Mouse (Mus musculus) heart, postnatal 10 days (tissue): ENCODE data around the gene Pnrc1. TPM values are rescaled to one million over a fixed set of nuclear protein-coding genes. Genes with fewer than 3 reads are reported as not detected.
"Not testable (repeated sequence)": the region's sequence is repeated elsewhere in the genome, so short reads cannot be mapped to it uniquely, and the experiment has no call there.

Source experiments
- DNase-seq, 2 experiments: peaks; one replicate each; pipeline ENCODE4 v3.0.0; 2021
- intact Hi-C: fragments of 180-260 bp; cut with DNase I; formaldehyde crosslinking; loops from one replicate; pipeline ENCODE4 v1.15.1; 2025
- total RNA-seq, 2 experiments: library from RNA; stranded (reverse); gene quantifications; 2 replicates each; pipeline ENCODE4 v1.2.3; 2021

The Pnrc1 gene
- 100 to 1,000 TPM; 122 to 127 TPM for total RNA-seq

DNA sequence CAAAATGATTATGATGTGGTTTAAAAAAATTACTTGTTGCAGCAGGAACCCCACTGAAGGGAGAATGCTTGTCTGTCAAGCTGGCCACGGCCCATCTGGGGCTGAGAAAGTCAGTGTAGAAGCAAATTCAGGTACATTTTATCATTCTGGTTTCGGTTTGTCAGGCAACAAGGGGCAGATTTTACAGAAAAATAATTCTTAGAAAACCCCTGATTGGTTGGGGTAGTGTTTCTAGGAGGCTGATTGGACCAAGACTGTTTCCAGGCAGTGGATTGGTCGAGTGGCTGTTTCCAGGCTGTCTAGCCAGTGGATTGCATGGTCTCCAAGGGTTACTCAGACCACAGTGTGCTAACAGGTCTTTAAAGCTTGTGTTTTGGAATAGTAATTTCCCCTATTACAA is at the start of gene Pnrc1:
TSS of gene Pnrc1 (minus strand) at position 162 of the 400 bp plus-strand sequence.
- intact Hi-C loops, result loop anchor here (5.0 kb wide), 1 partner anchor 258 kb away; the partner anchor contains the start of gene Ube2j1
- peak; percentile 56 to 66 for DNase-seq

DNA sequence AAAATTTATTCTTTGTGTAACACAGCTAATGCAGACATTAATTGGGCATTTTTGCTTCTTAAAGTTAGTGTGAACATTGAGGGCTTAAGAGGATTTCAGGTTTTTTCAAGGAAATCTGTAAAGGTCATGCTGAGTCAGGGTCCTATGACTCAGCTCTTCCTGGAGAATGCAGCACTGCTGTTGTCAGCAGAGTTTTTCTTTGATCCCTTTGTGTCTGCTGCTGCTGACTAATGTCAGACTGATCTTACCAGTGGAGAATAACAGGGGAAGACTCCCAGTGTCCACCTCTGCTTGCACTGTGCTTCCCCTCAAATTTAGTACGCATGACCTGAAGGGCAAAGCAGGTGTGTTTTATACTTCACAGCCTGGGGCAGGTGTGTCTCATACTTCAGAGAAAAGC is 48.0 kb upstream of the Pnrc1 start:
- intact Hi-C loops, result no loop called here
- DNase-seq, result no peak

DNA sequence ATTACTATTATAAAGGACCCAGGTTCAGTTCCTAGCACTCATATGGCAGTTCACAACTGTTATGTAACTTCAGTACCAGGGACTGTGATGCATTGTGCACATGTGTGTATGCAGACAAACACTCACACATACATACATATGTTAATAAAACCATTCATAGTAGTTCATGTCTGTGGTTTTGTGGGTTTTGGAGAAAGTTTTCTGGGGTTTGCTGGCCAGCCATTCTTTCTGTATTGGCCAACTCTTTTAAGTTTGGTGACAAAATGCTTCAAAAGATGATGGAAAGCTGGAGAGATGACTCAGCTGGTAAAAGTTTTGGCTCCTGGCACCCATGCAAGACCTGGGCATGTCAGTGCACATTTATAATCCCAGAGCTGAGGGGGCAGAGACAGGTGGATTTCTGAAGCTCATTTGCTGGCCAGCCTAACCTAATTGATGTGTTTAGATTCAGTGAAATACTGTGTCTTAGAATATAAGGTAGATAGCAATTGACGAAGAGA is 43.0 kb upstream of the Pnrc1 start:
- no peak for DNase-seq
- intact Hi-C loops, result no loop called here

DNA sequence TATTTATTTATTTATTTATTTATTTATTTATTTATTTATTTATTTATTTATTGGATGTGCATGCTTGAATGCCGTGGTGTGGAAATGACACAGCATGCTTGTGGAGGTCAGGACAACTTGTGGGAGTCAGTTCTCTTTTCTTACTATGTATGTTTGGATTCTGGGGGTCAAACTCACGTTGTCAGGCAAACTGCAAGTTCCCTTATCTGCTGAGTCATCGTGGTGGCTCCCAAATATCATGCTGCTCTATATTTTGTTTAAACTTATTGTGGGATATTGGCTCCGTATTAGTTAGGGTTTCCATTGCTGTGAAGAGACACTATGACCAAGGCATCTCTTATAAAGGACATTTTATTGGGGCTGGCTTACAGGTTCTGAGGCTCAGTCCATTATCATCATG is 41.2 kb upstream of the Pnrc1 start:
- no peak for DNase-seq
- intact Hi-C loops, result no loop called here

DNA sequence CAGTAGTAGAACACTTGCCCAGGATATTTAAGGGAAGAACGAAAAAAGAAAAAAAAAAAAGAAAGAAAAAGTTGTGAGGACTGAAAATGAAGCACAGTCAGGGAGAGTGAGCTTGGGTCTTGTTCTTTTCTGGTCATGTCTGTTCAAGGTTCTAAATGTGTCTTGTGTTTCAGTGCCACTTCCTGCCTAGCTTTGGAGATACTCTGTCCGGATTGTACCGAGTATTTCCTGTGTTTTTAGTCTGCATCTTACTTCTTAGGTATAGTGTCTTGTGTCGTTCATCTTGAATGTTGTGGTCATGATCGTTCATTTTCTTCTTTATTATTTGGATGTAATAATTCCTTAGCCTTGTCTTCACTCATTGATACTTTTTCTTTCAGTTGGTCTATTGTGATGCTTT is 25.9 kb upstream of the Pnrc1 start:
- DNase-seq, result no peak
- intact Hi-C loops, result no loop called here

DNA sequence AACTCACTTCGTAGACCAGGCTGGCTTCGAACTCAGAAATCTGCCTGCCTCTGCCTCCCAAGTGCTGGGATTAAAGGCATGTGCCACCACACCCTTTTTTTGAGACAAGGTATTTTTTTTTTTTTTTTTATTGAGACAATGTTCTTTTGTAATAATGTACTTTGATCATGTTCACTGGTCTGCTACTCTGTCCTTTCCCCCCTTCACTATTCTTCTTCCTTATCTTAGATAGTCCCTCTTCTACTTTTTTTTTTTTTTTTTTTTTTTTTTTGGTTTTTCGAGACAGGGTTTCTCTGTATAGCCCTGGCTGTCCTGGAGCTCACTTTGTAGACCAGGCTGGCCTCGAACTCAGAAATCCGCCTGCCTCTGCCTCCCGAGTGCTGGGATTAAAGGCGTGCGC is 24.2 kb upstream of the Pnrc1 start:
- intact Hi-C loops, result not testable (repeated sequence)

DNA sequence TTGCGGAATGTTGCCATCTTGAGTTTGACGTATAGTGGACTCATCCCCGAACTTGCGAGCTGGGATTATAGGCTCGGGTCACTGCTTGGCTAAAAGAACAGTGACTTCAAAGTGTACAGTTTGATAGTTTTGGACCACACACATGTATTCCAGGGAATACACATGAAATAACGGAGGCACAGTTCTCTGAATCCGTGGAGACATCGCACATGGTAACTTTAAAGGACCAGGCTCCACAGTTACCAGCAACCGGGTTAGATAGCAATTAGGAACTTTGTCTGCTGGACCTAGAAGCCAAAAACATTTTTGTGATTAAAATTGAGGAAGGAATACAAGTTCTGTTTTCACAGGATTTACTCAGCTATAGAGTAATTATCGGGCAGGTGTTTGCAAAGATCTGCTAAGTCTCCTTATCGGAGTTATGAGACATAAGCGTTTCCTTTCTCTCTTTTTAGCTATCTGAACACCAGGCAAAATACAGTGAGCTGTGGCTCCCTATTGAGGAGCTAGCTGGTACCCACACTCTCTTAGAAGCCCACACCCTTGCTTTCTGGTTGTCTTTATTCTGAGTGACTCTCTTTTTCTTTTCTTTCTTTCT is 21.0 kb upstream of the Pnrc1 start:
- intact Hi-C loops, result no loop called here
- no peak for DNase-seq

More for the DNA sequence above, 24.2 kb upstream of the Pnrc1 start:
- not testable (repeated sequence) for DNase-seq

DNA sequence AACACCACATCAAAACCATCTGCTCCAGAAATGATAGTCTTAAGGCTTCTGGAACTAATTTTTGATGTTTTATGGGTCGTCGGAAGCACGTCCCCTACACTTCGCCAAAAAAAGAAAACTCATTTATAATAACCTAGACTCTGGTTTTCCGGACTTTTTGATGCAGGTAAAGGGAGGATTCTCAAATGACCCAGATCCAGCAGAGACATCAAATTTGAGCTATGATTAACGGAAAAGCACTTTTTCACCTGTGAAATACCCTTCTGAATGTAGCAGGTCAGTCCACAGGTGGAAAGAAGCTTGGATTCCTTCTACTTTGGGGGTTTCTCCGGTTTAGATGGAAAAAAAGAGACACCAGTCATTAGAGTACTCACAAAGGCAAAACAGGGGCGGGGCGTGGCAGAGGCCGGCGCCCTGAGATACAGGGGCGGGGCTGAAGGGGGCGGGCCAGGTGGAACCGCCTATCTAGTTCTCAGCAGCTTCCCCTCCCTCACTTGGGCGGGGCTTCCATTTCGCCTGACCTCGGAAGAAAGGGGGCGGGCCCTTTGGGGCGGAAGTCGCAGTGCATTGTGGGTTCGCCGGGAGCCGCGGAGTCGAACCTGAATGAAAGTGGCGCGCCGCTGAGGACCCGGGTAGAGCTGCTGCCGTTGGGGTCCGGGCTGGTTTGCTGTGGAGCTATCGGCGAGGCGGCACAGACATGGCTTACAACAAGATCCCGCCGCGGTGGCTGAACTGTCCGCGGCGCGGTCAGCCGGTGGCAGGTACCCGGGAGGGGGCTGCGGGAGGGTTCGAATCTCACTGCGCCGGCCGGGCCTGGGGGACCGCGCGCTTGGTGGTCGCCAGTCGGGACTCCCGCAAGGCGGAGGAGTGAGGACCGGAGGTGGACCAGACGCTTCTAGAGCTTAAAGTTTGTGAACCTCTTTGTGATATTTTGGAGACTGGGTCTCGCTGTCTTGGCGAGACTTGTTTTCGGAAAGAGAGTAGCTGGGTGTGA is 20.1 kb upstream of the Pnrc1 start, which contains the start of gene Rngtt:
TSS of gene Rngtt (plus strand) at position 548 of the 994 bp plus-strand sequence.
- DNase-seq, result peak; percentile 97
- intact Hi-C loops, result no loop called here

DNA sequence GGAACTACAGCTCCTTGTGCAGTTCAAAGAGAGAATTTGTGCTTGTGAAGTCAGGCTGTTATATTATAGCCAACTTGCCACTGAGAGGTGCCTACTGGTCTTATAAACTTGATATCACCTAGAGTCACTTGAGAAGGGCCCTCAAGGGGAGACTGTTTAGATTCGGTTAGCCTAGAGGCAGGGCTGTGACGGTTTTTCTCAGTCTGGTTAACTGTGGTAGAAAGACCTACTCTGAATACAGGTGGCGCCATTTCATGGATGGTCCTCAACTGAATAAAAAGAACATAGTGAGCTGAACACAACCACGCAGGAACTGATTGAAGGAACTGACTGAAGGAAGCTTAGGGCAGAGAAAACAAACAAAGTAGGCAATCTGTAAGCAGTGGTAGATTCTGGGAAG is 17.2 kb upstream of the Pnrc1 start:
- intact Hi-C loops, result no loop called here
- DNase-seq, result no peak

DNA sequence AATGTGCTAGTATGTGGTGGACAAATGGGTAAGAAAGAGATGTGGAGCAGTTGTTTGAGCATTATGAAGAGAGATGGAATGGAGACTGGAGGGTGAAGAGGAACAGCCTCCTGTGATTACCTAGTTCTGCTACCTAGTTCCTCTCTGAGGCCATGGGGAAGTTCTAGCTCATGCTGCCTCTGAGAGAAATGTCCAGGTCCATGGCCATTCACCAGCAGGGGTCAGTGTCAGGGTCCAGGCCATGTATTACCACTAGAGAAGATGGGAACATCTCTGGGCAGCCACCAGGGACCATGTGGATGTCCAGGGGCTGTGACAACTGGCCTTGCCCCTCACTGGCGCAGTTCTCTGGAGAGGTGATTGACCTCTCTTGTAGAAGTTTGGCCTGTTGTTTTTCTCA is 13.1 kb upstream of the Pnrc1 start:
- intact Hi-C loops, result no loop called here

DNA sequence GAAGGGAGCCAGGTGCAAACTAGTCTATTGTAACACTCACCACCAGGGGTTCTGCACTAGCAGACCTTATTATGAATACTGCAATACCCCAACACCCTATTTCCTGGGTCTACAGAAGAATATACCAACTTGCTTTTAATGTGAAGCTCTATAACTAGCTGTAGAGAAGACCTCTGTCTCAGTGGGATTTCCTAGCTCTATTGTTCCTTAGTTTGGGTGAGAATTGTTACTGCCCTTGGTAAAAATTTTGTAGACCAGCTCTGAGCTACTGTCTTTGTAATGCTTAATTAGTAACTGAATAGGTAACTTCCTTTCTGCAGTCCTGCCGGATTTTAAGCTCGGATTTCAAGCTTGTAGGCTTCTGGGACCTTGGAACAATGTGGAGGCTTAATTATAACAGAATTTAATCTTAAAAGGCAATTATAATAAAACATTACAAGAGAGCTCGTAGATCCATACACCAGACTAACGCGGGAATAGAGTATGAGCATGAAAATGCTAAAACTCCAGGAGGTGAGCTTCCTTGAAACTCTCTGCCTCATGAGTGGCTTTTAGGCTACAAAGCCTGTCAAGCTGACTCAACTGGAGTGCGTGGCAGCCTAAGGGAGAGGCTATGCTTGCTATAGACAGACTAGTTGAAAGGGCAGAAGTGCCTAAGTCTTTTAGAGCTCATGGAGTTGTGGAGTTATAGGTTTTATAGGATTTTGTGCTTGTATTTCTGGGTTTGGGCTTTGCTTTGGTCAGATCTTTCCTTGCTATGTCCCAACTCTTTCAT is 11.1 kb upstream of the Pnrc1 start:
- DNase-seq, intact Hi-C loops: not testable (repeated sequence)

More for the DNA sequence above, 13.1 kb upstream of the Pnrc1 start:
- no peak for DNase-seq

DNA sequence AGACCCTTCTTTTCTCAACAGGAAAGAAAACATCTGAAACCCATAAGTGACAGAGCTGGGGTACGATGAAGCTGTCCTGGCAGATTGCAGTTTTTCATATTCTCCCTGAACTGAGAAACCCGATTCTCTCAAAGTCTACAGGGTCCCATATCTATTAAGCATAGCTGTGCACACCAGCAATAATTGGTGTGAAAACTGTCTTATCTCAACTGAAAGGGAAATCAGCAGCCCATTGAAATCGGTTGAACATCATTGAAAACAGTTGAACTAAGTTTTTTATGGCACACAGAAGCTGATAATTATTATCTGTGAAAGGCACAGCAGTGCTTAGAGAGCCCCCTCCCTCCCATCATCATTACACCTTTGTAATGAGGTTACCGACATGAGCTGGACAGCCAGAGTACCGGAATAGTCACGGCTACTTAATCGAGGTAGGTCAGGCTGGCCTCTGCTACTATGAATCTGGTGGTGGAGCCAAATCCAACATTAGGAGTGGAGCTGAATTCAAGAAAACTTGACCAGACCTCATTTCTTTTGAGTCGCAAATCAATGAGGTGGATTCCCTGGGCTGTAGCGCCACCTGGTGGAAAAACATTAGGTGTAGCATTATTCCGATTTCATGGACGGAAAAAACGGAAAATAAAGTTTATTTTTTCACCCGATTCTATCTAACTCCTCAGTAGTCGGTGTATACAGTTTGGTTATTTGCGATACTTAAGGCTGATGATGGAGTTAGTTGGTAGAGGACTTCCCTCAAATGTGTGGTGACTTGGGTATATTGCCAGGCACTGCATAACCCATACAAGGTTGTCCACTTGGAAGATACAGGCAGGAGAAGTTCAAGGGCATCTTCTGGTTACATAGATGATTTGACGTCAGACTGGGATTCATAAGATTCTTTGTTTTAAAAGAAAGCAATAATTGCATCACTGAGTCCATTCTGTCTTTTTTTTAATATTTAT is 2.7 kb upstream of the Pnrc1 start:
- intact Hi-C loops, result loop anchor here (1.0 to 5.0 kb wide), 5 partner anchors 46 to 260 kb away; partner anchors contain the start of genes Srsf12 and Ube2j1
- peak; percentile 74 to 90 for DNase-seq

DNA sequence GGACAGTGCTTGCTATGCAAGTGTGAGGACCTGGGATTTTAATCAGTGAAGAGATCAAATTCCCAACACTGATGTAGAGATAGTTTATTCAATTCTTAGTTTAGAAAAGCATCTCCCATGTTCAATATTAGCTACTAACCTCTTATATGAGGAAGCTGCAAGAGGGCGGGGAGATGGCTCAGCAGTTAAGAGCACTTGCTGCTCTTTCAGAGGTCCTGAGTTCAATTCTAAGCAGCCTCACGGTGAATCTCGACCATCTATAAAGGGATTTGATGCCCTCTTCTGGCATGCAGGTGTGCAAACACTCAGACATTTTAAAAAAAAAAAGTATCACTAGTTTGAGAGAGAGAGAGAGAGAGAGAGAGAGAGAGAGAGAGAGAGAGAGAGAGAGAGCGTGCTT is 915 bp upstream of the Pnrc1 start:
- no peak for DNase-seq
- intact Hi-C loops, result loop anchor here (5.0 kb wide), 1 partner anchor 259 kb away; the partner anchor contains the start of gene Ube2j1

DNA sequence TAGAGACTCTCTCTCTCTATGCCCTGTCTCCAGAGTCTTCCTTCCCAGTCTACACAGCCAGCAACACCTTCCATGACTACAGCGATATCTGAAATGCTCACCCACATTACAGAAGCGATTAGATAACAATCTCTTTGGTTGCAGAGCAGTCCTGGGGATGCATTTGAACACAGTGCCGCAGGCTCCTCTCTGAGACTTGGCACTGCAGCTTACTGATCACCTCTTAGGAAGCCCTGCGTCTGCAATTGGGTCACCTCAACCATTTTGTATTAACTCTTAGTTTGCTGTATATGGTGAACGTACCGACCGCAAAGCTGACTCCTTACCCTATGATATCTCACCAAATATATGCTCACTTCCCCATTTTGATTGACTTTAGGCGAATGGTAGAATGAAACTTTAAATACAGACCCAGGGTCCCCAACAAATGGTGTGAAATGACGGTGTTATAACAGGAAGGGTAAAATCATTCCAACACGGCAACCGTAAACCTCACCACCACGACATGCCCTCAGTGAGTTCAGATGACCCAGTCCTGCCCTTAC is 785 bp downstream of the Pnrc1 start:
- intact Hi-C loops, result no loop called here
- DNase-seq, result no peak

DNA sequence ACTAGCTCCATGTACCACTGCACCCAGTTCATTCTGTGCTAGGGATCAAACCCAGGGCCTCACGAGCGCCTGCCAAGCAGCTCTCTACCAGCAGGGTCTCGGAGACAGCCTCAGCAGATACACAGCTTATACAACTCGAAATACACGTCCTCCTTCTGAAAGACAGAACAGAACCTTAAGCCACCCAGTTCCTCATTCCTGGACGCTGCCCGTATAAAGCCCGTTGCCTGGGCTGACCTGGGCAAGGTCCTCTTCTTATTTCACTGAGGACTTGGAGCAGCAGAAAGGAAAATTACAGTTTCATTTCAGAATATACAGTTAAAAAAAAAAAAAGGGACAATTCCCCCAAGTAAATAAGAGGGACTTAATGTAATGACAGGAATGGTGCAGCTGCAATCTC is 4.5 kb downstream of the Pnrc1 start:
- intact Hi-C loops, result no loop called here
- no peak for DNase-seq

DNA sequence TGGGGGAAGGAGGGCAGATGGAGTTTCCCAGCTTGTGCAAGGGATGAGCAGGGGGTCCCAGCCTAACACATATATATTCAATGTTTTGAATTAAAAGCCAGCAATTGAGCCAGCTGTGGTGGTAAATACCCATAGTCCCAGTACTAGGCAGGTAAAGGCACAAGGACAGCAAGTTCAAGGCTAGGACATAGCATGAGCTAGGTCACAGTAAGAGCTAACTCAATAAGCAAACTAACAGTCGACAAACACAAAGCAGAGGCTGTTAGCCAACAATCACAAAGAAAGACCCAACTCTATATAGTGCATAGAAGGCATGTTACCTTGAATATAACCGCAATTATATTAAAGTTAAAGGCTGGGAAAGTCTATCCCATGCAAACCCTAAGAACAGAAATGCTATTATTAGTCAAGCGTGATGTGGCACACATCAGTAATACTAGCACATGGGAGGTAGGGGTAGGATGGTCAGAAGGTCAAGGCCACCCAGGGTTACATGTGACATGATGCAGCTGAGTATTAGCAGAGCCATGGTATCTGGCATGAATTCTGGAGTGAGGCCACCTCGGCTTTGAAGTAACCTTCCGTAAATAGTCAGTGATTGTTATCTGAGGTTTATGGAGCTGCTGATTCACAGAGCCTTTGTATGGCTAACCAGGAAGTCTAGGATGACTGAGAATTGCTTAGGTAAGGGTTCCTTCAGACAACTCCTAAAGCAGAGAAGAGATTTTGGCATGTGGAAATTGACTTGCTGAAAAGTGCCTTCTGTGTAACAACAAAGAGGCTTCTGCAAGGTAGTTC is 5.7 kb downstream of the Pnrc1 start:
- intact Hi-C loops, result no loop called here
- DNase-seq, result no peak

DNA sequence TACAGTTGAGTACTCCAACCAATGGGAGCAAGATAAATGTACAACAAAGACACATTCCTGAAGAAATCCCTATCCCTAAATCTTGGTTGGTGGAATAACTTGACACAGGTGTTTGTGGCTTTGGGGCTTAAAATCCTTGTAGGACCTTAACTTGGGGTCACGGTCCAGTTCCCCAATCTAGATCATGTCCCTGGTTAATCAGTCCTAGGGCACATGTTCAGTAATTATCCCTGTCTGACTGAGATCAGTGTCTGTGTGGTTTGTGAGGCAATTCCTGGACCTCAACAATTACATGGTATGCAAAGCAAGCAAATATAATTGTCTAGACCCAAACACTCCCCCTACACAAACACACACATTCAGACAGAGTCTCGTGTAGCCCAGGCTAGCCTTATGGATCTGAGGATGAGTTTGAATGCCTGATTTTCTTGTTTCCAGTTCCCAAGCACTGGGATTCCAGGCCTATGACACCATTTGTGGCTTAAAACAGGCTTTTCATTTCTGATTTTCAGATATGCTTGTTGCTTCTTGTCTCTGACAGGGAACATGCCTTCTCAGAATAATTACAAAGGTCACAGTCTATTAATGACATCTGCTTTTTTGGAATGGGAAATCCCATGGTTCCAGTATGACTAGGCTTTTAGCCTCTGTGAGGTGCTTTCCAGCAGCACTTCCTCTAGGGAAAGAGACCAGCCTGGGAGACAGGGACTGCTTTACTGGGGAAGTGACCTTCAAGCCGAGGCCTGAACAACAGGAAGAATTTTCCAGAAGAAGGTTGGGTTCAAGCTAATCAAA is 7.9 kb downstream of the Pnrc1 start:
- intact Hi-C loops, result loop anchor here (2.0 kb wide), 1 partner anchor 17 kb away; no protein-coding TSS in a partner anchor
- peak; percentile 18 to 34 for DNase-seq
